Mouse (Mus musculus) heart, postnatal 4 days (tissue): ENCODE measurements around the gene Lima1. TPM values are rescaled to one million over a fixed set of nuclear protein-coding genes. Genes with fewer than 3 reads are reported as not detected.
"Not testable (repeated sequence)": the region's sequence is repeated elsewhere in the genome, so short reads cannot be mapped to it uniquely, and the experiment has no call there.

Source experiments
- DNase-seq: peaks from one replicate; pipeline ENCODE4 v3.0.0; 2021
- total RNA-seq, 2 experiments: library from RNA; stranded (reverse); gene quantifications; 2 replicates each; pipeline ENCODE4 v1.2.3; 2021

Gene Lima1
- total RNA-seq = 10 to 100 TPM; 26.9 to 32.3 TPM

- peak; percentile 88 for DNase-seq
Observed at GRCm38 (mm10) chr15:99875334-99875869, at the start of gene Lima1. TSS of gene Lima1 (minus strand) at chr15:99875456.

- no peak for DNase-seq
Observed at GRCm38 (mm10) chr15:99919601-99920158, 44.4 kb upstream of the Lima1 start.

GRCm38 (mm10) chr15:99917264-99917663 is 42.0 kb upstream of the Lima1 start:
- DNase-seq = no peak

GRCm38 (mm10) chr15:99914613-99915012 is 39.4 kb upstream of the Lima1 start:
- DNase-seq = no peak

GRCm38 (mm10) chr15:99911785-99912184 is 36.5 kb upstream of the Lima1 start:
- no peak for DNase-seq

- DNase-seq = peak; percentile 36
Observed at GRCm38 (mm10) chr15:99909339-99909996, 34.2 kb upstream of the Lima1 start.

GRCm38 (mm10) chr15:99907514-99907913 is 32.3 kb upstream of the Lima1 start:
- DNase-seq = no peak

GRCm38 (mm10) chr15:99907041-99907440 is 31.8 kb upstream of the Lima1 start:
- no peak for DNase-seq

GRCm38 (mm10) chr15:99904841-99905240 is 29.6 kb upstream of the Lima1 start:
- no peak for DNase-seq

GRCm38 (mm10) chr15:99904333-99904732 is 29.1 kb upstream of the Lima1 start:
- DNase-seq = peak; percentile 85

GRCm38 (mm10) chr15:99903227-99903626 is 28.0 kb upstream of the Lima1 start:
- DNase-seq = no peak

- DNase-seq = no peak
Observed at GRCm38 (mm10) chr15:99902786-99903185, 27.5 kb upstream of the Lima1 start.

GRCm38 (mm10) chr15:99896621-99897020 is 21.4 kb upstream of the Lima1 start:
- DNase-seq = no peak

- DNase-seq = no peak
Observed at GRCm38 (mm10) chr15:99891355-99891754, 16.1 kb upstream of the Lima1 start.

- no peak for DNase-seq
Observed at GRCm38 (mm10) chr15:99890412-99891236, 15.4 kb upstream of the Lima1 start.

GRCm38 (mm10) chr15:99889275-99889874 is 14.1 kb upstream of the Lima1 start:
- DNase-seq = peak; percentile 17

- DNase-seq = not testable (repeated sequence)
Observed at GRCm38 (mm10) chr15:99887130-99887529, 11.9 kb upstream of the Lima1 start.

- DNase-seq = no peak
Observed at GRCm38 (mm10) chr15:99884038-99884437, 8.8 kb upstream of the Lima1 start.

GRCm38 (mm10) chr15:99878541-99878940 is 3.3 kb upstream of the Lima1 start:
- DNase-seq = no peak

GRCm38 (mm10) chr15:99874612-99875333 is 483 bp downstream of the Lima1 start:
- no peak for DNase-seq

- DNase-seq = no peak
Observed at GRCm38 (mm10) chr15:99872543-99872942, 2.7 kb downstream of the Lima1 start.

- DNase-seq = no peak
Observed at GRCm38 (mm10) chr15:99867654-99868053, 7.6 kb downstream of the Lima1 start.
